Mouse (Mus musculus) frontal cortex, adult (tissue): ENCODE data around the gene Elf1.
A peak's percentile ranks its signal among the peaks of the same experiment; 100 is the strongest.
"Not testable (repeated sequence)": the region's sequence is repeated elsewhere in the genome, so short reads cannot be mapped to it uniquely, and the experiment has no call there.

ENCODE experiments used
- ATAC-seq: cut with Nextera tagmentation; 2 replicates; pipeline ENCODE4 v1.9.2; 2017; ENCODE audit warnings: mild to moderate bottlenecking, moderate library complexity, mixed read lengths; ENCODE audit not compliant: low TSS enrichment

The Elf1 gene

DNA sequence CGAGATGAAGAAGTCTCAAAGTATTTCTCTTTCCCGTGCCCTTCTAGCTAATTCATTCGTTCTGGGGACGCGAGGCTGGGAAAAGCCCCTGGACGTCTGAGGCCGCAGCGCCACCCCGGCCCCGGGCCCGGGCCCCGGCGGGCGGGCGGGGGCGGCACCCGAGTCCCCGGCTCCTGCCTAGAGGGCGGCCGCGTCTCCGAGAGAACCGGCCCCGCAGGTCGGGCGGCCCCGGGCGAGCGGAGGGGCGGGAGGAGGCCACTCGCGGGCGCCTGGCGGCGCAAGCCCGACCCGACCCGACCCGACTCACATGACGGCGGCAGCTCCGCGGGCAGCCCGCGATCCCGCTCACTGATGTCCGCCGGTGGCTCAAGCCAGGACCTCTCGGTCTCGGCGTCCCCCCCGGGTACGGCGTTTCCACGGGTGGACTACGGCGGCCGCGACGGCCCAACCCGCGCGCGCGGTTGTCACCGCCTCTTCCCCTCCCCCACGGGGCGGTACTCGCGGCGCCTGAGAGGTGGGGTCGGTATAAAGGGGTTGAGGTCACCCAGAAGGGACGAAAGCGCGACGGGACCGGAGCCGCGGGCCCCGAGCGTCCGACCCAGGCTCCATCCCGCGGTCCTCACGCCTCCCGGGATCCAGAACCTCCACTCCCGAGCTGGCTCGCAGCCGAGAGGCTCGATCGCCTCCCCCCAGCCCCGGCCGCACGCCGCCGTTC is at the start of gene Elf1:
Gene Elf1 (plus strand): TSS at position 571 of the 715 bp plus-strand sequence.
- peak; percentile 55 for ATAC-seq

- no peak for ATAC-seq
Measured at GRCm38 (mm10) chr14:79434068-79434467, 46.9 kb upstream of the Elf1 start.

GRCm38 (mm10) chr14:79440655-79441054 is 40.3 kb upstream of the Elf1 start:
- no peak for ATAC-seq

DNA sequence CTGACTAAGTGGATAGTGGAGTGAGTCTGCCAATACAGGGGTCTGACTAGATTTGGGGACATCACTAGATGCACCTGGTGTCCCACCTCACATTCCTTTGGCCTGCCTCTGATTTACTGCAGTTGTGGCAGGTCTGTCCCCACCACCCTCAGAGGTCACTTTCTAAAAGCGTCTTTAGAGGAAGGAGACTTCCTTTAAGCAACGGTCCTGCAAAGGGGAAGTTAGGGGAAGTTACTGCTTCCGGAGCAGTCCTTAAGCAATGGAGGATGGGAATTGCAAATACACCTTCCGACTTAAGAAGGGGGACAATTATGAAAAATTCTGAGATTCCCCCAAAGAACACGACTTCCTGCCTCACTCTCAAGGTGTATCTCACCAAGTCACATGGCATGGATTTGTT is 39.6 kb upstream of the Elf1 start:
- ATAC-seq, result no peak

- no peak for ATAC-seq
Measured at GRCm38 (mm10) chr14:79444601-79445000, 36.4 kb upstream of the Elf1 start.

GRCm38 (mm10) chr14:79445055-79445620 is 35.9 kb upstream of the Elf1 start:
- ATAC-seq, result peak; percentile 81

GRCm38 (mm10) chr14:79451681-79452590 is 29.1 kb upstream of the Elf1 start, which contains the start of gene Kbtbd6:
Gene Kbtbd6 (plus strand): TSS chr14:79451835.
- peak; percentile 99 for ATAC-seq

- ATAC-seq, result not testable (repeated sequence)
Measured at GRCm38 (mm10) chr14:79452591-79452934, 28.4 kb upstream of the Elf1 start.

DNA sequence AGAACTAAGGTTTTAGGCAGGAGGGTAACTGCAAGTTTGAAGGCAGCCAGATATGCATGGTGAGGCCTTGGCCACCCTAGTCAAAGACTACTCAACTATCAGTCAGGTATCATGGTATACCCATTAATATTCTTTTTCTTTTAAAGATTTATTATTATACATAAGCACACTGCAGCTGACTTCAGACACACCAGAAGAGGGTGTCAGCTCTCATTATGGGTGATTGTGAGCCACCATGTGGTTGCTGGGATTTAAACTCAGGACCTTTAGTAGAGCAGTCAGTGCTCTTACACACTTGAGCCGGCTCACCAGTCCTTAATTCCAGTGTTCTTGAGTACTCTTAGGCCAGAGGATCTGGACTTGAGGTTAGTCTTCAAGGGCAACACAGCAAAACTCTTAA is 20.6 kb upstream of the Elf1 start:
- ATAC-seq, result no peak

DNA sequence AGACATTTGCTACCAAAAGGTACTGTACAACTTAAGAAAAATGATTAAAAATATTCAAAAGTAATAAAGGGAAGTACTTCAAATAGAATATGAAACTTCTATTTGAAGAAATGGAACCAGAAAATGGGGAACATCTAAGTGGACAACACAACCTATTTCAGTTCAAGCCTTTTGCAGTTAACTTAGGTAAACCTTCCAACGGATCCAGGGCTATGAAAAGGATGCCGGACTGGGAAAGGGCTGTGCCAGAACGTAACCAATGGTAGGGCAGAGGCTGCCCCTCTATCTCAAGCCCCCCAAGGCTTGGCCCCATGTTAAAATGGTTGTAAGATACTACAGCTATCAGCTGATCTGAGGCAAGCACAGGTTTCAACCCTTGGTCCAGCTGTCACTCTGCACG is 20.0 kb upstream of the Elf1 start:
- ATAC-seq, result no peak

DNA sequence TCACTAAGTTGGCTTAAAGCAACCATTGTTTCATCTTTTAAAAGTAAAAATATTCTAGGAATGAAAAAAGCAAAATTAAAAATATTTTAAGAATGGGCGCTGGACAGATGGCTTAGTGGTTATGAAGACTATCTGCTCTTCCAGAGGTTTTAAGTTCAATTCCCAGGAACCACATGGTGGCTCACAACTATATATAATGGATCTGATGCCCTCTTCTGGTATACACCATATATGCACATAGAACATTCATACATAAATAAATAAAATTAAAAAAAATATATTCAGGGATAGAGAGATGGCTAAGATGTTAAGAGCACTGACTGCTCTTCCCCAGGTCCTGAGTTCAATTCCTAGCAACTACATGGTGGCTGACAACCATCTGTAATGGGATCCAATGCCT is 15.4 kb upstream of the Elf1 start:
- ATAC-seq, result no peak

- ATAC-seq, result peak; percentile 85
Measured at GRCm38 (mm10) chr14:79467621-79468020, 13.4 kb upstream of the Elf1 start.

DNA sequence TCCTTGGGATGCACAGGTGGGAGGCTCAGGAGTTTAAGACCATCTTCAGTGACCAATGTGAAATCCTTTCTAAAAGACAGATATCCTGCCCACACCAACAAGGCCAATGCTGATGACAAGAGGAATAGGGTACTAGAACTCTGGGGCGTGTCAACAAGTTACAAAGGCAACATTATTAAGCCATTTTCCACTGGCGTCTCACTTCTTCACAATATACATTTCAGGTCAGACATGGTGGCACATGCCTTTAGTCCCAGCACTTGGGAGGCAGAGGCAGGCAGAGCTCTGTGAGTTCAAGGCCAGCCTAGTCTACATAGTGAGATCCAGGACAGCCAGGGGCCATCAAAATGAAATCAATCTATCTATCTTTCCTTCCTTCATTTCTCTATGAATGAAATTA is 7.6 kb upstream of the Elf1 start:
- no peak for ATAC-seq

GRCm38 (mm10) chr14:79481339-79482151 is 551 bp downstream of the Elf1 start, which contains the start of gene Wbp4:
Gene Wbp4 (minus strand): TSS chr14:79481520.
- peak; percentile 80 for ATAC-seq

DNA sequence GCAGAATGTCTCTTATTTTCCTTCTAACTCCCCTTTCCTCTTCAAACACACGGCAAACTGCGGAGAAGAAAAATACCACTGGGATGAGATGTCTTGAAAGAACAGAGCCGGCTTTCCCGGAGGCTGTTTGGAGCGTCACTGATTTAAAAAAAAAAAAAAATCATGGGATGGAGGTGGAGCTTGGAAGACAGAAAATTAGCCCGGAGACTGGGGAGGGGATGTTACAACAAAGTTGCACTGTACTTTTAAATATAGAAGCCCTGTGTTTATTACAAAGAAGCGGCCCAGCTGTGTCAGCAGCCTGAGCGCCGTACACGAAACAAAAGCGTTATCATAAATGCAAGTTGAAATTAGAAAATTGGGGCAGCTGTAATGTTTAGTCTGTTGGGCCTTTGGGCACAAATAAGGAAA is 1.3 kb downstream of the Elf1 start:
- peak; percentile 32 for ATAC-seq

DNA sequence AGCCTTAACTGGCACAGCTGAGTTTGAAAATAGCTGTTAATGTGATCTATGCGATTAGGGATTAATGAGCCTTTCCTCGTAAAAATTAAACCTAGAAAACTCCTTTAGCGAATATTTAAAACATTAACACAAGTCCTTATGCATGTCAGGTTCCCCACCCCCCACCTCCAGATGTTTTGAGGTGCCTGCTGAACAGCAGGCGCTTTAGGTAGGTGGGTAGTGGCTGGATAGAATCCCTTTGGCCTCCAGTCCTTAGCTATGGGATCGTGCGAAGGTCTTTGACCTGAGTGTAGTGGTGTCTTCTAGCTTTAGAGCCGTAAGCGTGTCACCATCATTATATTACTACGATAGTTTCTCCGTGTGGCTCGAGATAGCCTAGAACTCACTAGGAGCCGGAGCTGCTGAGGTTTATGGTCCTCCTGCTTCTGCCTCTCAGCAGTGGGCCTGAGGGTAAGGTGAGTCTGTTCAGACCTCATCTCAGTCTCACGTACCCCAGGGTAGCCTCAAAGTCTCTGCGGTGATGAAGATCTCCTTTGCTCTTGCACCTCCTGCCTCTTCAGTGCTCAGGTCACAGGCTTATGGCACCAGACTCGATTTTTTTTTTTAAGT is 1.9 kb downstream of the Elf1 start:
- ATAC-seq, result no peak

DNA sequence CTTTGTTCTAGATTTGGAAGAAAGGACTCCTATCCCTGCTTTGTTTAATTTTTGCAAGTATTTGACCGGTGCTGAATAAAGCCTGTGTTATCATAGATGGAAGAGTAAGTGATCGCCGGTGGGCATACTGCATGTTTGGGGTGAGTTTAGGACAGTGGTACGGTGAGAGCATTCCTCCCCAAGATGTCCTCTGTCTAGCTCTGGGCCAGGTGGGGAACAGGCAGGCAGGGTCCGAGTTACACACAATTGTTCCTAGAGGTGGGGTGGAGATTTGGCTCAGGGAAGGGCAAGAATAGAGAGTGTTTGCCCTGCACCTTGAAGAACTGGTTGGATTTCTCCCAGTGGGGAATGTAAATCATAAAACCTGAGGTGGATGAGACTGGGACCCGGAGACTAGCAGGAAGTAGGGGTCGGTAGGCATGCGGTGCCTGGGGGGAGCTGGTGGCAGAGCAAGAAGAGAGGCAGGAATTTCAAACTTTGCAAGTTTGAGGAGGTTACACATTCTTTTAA is 2.7 kb downstream of the Elf1 start:
- no peak for ATAC-seq

GRCm38 (mm10) chr14:79486617-79486992 is 5.6 kb downstream of the Elf1 start:
- no peak for ATAC-seq

- ATAC-seq, result peak; percentile 77
Measured at GRCm38 (mm10) chr14:79486993-79487731, 6.2 kb downstream of the Elf1 start.

DNA sequence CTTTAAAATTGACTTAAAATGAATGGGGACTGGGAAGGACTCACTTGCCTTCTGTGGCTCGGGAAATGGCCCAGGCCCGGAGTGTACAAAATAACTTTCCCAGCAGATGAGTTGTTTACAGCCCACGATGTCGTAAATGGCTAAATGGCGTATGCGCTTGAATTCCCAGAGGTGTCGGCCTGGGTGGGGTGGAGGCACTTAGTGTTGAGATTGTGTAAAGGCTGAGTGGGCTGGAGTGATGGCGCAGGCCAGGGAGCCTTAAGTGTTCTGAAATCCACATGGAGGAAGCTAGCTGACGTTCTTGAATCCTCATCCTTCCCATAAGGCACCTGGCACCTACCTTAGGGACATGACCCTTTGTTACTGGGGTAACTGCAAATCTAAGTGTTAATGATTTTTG is 7.5 kb downstream of the Elf1 start:
- ATAC-seq, result no peak
